Mouse (Mus musculus): ENCODE data around the gene Tnpo2.
A peak's percentile ranks its signal among the peaks of the same experiment; 100 is the strongest.

The Tnpo2 gene

DNA sequence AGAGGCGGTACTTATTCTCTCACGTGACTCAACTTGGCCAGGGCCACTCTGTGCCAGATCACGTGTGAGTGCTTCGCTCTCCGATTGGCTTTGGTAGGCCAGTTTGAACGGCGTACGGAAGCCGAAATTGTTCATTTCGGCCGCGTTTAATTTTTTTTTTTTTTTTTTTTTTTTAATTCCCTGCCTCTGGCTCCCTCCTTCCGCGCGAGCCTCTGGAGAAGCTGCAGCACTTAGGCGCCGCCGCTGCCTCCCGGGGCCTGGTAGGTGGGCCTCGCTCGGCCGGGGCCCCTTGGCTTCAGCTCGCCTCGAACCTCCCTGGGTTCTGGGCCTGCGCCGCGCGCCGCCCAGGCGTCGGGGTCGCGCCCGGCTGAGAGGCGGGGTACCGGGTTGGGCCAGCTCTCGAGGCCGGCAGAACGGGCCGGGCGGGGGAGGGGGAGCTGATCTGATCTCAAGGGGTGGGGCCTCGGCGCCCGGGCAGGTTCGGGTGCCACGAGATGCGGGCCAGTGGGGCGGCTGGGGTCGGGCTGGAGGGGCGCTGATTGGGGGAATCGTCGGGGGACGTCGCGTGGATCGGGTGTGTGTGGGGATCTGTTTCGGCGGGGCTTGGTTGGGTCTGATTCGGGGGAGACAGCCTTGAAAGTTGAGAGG, at the start of gene Tnpo2:
TSS of gene Tnpo2 (plus strand) at position 198 of the 648 bp plus-strand sequence.
- peak; percentile 92 for DNase-seq (ENCODE audit: low read depth)

DNA sequence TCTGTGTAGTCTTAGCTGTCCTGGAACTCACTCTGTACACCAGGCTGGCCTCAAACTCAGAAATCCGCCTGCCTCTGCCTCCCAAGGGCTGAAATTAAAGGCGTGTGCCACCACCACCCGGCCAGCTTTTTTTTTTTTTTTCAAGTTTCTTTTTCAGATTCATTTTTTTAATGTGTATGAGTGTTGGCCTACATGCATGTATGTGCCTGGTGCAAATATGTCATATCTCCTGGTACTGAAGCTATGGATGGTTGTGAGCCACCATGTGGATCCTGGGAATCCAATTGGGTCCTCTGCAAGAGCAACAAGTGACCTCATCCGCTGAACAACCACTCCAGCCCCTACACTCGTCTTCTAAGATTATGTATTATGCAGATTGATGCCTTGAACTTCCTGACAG, 49.3 kb upstream of the Tnpo2 start:
- no peak for DNase-seq (ENCODE audit: low read depth)

DNA sequence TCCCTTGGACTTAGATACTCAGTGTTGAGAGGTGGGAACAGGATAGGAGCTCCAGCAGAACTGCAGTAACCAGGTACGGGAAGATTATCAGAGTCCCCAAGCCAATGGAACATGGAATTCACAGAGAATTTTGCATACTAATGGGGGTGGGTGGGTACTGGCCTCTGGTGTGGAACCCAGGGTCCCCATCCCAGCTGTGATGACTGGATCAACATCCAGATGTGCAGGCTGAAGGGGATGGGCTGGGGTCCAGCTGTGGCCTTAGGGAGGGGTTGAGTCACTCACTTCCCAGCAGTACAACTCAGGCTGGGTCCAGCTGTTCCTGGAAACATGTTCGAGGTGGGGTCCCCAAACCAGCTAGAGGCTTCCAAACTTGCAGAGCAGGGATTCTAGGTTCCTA, 48.8 kb upstream of the Tnpo2 start:
- DNase-seq (ENCODE audit: low read depth): no peak

- DNase-seq (ENCODE audit: low read depth): no peak
Observed at GRCm38 (mm10) chr8:84989311-84989731, 47.4 kb upstream of the Tnpo2 start.

DNA sequence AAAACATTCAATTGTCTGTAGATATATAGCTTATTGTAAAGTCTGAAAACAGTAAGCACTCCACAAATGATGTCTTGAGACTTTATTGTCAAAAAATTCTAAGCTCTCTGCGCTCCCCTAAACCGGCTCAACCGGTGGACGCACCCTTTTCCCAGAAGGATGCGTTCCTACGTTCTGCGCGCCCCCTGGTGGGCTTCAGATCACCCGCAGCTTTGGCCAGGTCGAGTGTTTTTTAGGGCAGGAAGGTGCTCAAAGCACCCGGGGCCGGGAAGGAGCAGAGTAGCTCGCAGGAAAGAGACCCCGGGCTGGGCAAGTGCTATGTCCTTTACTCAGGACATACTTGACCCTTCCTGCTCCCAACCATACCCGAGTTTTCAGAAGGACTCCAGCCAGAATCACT, 46.9 kb upstream of the Tnpo2 start:
- DNase-seq (ENCODE audit: low read depth): no peak

- peak; percentile 97 for DNase-seq (ENCODE audit: low read depth)
Observed at GRCm38 (mm10) chr8:84990349-84990748, 46.4 kb upstream of the Tnpo2 start, which contains the start of gene Hook2. Gene Hook2 (plus strand): TSS chr8:84990603.

DNA sequence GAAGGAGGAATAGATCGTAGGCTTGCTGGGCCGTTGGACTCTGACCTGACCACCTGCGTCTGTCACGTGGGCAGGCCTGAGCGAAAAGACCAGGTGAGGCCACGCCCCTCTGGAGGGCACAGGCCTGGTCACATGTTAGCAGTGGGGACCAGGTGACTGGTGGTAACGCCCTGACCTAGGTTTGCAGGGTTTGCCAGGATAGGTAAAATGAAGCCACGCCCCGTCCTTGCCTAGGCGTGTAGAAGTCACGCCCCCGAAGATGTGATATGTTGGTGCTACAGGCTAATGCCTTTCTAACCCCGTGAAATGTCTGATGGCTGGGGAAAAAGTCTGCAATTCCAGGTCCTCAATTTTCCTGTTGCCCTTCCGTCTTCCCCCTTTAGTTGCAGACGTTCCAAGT, 45.9 kb upstream of the Tnpo2 start:
- no peak for DNase-seq (ENCODE audit: low read depth)

- no peak for DNase-seq (ENCODE audit: low read depth)
Observed at GRCm38 (mm10) chr8:84994375-84994774, 42.3 kb upstream of the Tnpo2 start.

DNA sequence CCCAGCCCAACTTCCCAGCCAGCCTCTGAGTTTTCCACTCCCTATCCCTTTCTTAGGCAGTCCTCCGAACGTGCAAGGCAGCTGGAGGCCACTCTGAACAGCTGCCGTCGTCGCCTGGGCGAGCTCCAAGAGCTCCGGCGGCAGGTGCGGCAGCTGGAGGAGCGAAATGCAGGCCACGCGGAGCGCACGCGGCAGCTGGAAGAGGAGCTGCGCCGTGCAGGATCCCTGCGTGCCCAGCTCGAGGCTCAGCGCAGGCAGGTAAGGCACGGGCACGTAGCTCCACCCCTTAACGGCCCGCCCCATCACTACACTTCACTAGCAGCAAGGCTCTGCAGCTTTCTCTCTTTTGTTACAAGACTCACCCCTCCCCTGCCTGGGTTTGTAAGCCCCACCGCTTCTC, 41.0 kb upstream of the Tnpo2 start:
- DNase-seq (ENCODE audit: low read depth): no peak

GRCm38 (mm10) chr8:84996978-84997377, 39.7 kb upstream of the Tnpo2 start:
- DNase-seq (ENCODE audit: low read depth): no peak

DNA sequence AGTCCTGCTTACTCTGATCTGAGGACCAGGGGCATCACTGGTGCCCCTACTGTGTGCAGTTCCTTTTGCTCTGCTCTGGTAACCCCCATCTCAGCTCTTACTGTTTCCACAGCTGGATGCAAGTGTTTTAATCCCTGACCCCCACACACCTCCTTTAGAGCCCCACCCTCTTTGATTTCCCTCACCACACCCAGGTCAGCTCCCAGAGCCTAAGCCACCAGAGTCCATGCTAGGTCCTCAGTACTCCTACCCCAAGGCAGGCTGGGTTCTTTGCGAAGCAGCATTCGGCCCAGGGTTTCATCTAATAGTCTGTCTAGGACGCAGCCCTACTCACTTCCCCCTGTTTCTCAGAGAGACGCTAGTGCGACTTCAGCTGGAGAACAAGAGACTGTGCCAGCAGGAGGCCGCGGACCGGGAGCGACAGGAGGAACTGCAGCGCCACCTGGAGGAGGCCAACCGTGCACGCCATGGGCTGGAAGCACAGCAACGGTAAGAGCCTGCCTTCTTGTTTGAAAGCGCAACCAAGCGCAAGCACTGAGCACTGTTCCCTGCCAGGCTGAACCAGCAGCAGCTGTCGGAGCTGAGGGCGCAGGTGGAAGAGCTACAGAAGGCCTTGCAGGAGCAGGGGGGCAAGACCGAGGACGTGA, 38.9 kb upstream of the Tnpo2 start:
- DNase-seq (ENCODE audit: low read depth): no peak

GRCm38 (mm10) chr8:85007686-85008085, 29.0 kb upstream of the Tnpo2 start:
- DNase-seq (ENCODE audit: low read depth): no peak

DNA sequence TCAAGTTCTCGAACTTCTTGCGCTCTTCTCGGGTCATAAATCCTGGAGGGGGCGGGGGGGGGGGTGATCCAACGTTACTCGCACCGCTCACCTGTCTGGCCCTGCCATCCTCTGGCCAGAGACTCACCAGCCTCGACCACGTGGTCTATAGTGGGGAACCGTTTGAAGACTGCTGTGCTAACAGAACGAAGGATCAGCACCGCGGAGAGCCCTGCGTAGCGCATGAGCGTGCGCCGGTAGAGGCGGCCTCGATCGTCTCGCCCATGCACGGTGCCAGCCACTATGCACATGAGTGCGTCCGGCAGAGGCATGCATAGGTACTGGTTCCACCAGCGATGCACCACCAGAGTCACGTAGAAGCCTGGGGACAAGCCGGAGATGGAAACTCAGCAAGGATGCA, 25.5 kb upstream of the Tnpo2 start:
- no peak for DNase-seq (ENCODE audit: low read depth)

- no peak for DNase-seq (ENCODE audit: low read depth)
Observed at GRCm38 (mm10) chr8:85013230-85013840, 23.4 kb upstream of the Tnpo2 start.

DNA sequence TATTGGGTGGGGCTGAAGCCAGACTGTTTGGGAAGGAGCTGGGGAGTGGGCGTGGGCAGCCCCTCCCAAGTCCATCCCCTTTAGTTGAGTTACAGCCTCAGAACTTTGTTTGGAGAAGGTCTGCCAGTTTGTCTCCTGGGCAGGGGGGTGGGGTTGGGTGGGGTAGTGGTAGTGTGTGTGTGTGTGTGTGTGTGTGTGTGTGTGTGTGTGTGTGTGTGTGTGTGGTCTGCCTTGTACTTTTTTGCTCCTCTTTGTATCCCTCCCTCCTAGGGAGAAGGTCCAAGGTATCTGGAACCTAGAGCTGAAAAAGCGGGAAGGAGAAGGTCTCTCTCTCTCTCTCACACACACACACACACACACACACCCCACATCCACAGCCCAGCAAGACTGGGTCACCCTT, 22.3 kb upstream of the Tnpo2 start, which contains the start of gene Best2:
TSS of gene Best2 (minus strand) at position 101 of the 400 bp plus-strand sequence.
- no peak for DNase-seq (ENCODE audit: low read depth)

- no peak for DNase-seq (ENCODE audit: low read depth)
Observed at GRCm38 (mm10) chr8:85016724-85017123, 20.0 kb upstream of the Tnpo2 start.

- no peak for DNase-seq (ENCODE audit: low read depth)
Observed at GRCm38 (mm10) chr8:85017209-85017608, 19.5 kb upstream of the Tnpo2 start.

- DNase-seq (ENCODE audit: low read depth): no peak
Observed at GRCm38 (mm10) chr8:85021514-85022055, 15.1 kb upstream of the Tnpo2 start.

GRCm38 (mm10) chr8:85023846-85024245, 12.9 kb upstream of the Tnpo2 start:
- no peak for DNase-seq (ENCODE audit: low read depth)

GRCm38 (mm10) chr8:85025098-85025932, 11.4 kb upstream of the Tnpo2 start, which contains the start of gene Asna1:
Gene Asna1 (minus strand): TSS chr8:85025281.
- peak; percentile 83 for DNase-seq (ENCODE audit: low read depth)

GRCm38 (mm10) chr8:85026670-85027515, 9.8 kb upstream of the Tnpo2 start, which contains the start of gene Trir:
Gene Trir (plus strand): TSS chr8:85026823.
- DNase-seq (ENCODE audit: low read depth): peak; percentile 93

Data from fibroblast of lung, adult 2 months (primary cell).